Mouse (Mus musculus): Measurements from ENCODE around the gene March8.

DNA sequence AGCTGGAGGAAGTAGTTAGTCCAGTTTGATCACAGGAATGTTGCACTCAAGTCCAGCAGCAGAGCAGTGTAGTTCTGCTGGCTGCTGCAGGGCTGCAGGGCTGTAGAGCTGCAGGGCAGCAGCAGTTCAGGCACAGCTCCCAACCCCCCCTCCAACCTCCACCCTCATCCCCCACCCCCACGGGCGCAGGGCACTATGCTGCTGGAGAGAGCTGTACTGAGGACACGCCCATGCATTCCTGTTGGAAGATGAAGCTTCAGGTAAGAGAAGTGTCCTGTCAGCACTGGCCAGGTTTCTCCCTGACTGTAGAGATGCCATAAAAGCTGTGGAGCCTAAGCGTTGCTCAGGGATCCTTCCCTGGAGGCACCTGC, 48.2 kb downstream of the March8 start:
- TF ChIP-seq UBTF (IDR thresholded peaks at IDR 0.05; ENCODE audit: borderline replicate concordance, insufficient read depth, low read depth, low read length) = no peak
- TF ChIP-seq CTCF (IDR thresholded peaks at IDR 0.05 in 2 of 3, conservative IDR thresholded peaks at IDR 0.05 in 1 of 3; ENCODE audit: control insufficient read depth in 1 of 3, insufficient read depth in 1 of 3, low read depth in 2 of 3, low read length in 3 of 3, poor library complexity in 1 of 3, severe bottlenecking in 1 of 3) = no peak
- TF ChIP-seq POLR2A (IDR thresholded peaks at IDR 0.05; ENCODE audit: control insufficient read depth in 1 of 2, insufficient read depth in 1 of 2, low read depth in 1 of 2, low read length in 2 of 2, poor library complexity in 1 of 2) = no peak
- no peak for TF ChIP-seq SMC3 (IDR thresholded peaks at IDR 0.05; ENCODE audit: low read depth, low read length)
- TF ChIP-seq MAX (IDR thresholded peaks at IDR 0.05; ENCODE audit: low read length) = no peak
- no peak for TF ChIP-seq TCF12 (IDR thresholded peaks at IDR 0.05; ENCODE audit: low read depth, low read length)
- TF ChIP-seq RCOR1 (IDR thresholded peaks at IDR 0.05; ENCODE audit: low read depth, low read length) = no peak
- TF ChIP-seq MAFK (IDR thresholded peaks at IDR 0.05; ENCODE audit: borderline replicate concordance, low read depth, low read length) = no peak
- TF ChIP-seq EP300 (IDR thresholded peaks at IDR 0.05; ENCODE audit: low read depth in 1 of 2, low read length in 2 of 2) = no peak
- TF ChIP-seq MAZ (IDR thresholded peaks at IDR 0.05; ENCODE audit: low read depth, low read length) = no peak
- TF ChIP-seq GABPA (IDR thresholded peaks at IDR 0.05; ENCODE audit: low read depth, low read length) = no peak
- no peak for TF ChIP-seq TAL1 (IDR thresholded peaks at IDR 0.05; ENCODE audit: low read length)
- TF ChIP-seq USF2 (IDR thresholded peaks at IDR 0.05; ENCODE audit: borderline replicate concordance in 1 of 2, insufficient read depth in 1 of 2, low read depth in 1 of 2, low read length in 2 of 2) = no peak
- no peak for TF ChIP-seq TBP (IDR thresholded peaks at IDR 0.05; ENCODE audit: low read depth, low read length)

All from MEL (cell line).